Mouse (Mus musculus) heart, postnatal 14 days (tissue): ENCODE measurements around the gene Clcn6. TPM values are rescaled to one million over a fixed set of nuclear protein-coding genes. Genes with fewer than 3 reads are reported as not detected.

Experiments
- DNase-seq, 2 experiments: peaks; one replicate each; pipeline ENCODE4 v3.0.0; 2021 to 2022
- intact Hi-C: fragments of 180-260 bp; cut with DNase I; formaldehyde crosslinking; loops from one replicate; pipeline ENCODE4 v1.15.1; 2025
- long read RNA-seq, 2 experiments: library from polyadenylated mRNA; stranded (forward); transcript quantifications; one replicate each; pipeline ENCODE4 v2.0.0; 2021
- total RNA-seq, 2 experiments: library from RNA; stranded (reverse); gene quantifications; 2 replicates each; pipeline ENCODE4 v1.2.3; 2021

The Clcn6 gene
- 10 to 100 TPM in 1 of 2 experiments, 1 to 10 TPM in 1; 9.5 to 11.0 TPM for total RNA-seq
- long read RNA-seq, experiment 1, partial matches to known transcripts, result 0 of 2 reads
- long read RNA-seq, experiment 1, other reads (novel, unspliced or antisense), result 2 of 2 reads
- long read RNA-seq, experiment 2, partial matches to known transcripts, result 0 of 3 reads
- long read RNA-seq, experiment 2, other reads (novel, unspliced or antisense), result 3 of 3 reads

GRCm38 (mm10) chr4:148038600-148039253, at the start of gene Clcn6, which contains the start of gene Mthfr:
Clcn6 (minus strand) TSS chr4:148038821.
Mthfr (plus strand) TSS chr4:148039077.
- intact Hi-C loops, result no loop called here
- peak; percentile 100 for DNase-seq

- intact Hi-C loops, result no loop called here
- DNase-seq, result peak; percentile 97 to 98
Measured at GRCm38 (mm10) chr4:148087907-148088527, 49.4 kb upstream of the Clcn6 start, which contains the start of gene Agtrap. Agtrap (minus strand) TSS chr4:148088031.

GRCm38 (mm10) chr4:148087091-148087906, 48.7 kb upstream of the Clcn6 start:
- intact Hi-C loops, result no loop called here
- peak; percentile 64 to 66 for DNase-seq

GRCm38 (mm10) chr4:148085907-148086305, 47.3 kb upstream of the Clcn6 start:
- DNase-seq, result no peak
- intact Hi-C loops, result no loop called here

- intact Hi-C loops, result no loop called here
- DNase-seq, result no peak
Measured at GRCm38 (mm10) chr4:148085131-148085906, 46.7 kb upstream of the Clcn6 start.

- DNase-seq, result peak; percentile 57 to 63
- intact Hi-C loops, result no loop called here
Measured at GRCm38 (mm10) chr4:148084261-148084714, 45.7 kb upstream of the Clcn6 start.

GRCm38 (mm10) chr4:148083176-148083899, 44.7 kb upstream of the Clcn6 start:
- intact Hi-C loops, result no loop called here

GRCm38 (mm10) chr4:148082257-148083044, 43.8 kb upstream of the Clcn6 start:
- intact Hi-C loops, result no loop called here
- DNase-seq, result peak; percentile 69 to 73

More at GRCm38 (mm10) chr4:148083176-148083899, 44.7 kb upstream of the Clcn6 start:
- peak in 1 of 2 experiments; percentile 53 for DNase-seq

- intact Hi-C loops, result no loop called here
- DNase-seq, result no peak
Measured at GRCm38 (mm10) chr4:148081201-148081600, 42.6 kb upstream of the Clcn6 start.

- DNase-seq, result no peak
- intact Hi-C loops, result no loop called here
Measured at GRCm38 (mm10) chr4:148080597-148080973, 42.0 kb upstream of the Clcn6 start.

GRCm38 (mm10) chr4:148079944-148080596, 41.4 kb upstream of the Clcn6 start:
- intact Hi-C loops, result no loop called here
- no peak for DNase-seq

- intact Hi-C loops, result no loop called here
- DNase-seq, result no peak
Measured at GRCm38 (mm10) chr4:148079212-148079611, 40.6 kb upstream of the Clcn6 start.

GRCm38 (mm10) chr4:148075881-148076280, 37.3 kb upstream of the Clcn6 start:
- intact Hi-C loops, result no loop called here
- DNase-seq, result no peak

- peak; percentile 77 to 78 for DNase-seq
- intact Hi-C loops, result no loop called here
Measured at GRCm38 (mm10) chr4:148075259-148075658, 36.6 kb upstream of the Clcn6 start.

GRCm38 (mm10) chr4:148074521-148075189, 36.0 kb upstream of the Clcn6 start:
- intact Hi-C loops, result no loop called here
- no peak for DNase-seq

- peak in 1 of 2 experiments; percentile 49 for DNase-seq
- intact Hi-C loops, result no loop called here
Measured at GRCm38 (mm10) chr4:148071508-148071907, 32.9 kb upstream of the Clcn6 start.

- intact Hi-C loops, result no loop called here
- DNase-seq, result no peak
Measured at GRCm38 (mm10) chr4:148069602-148070218, 31.1 kb upstream of the Clcn6 start.
